Mouse (Mus musculus) E14TG2a.4 (cell line): Measurements from ENCODE around the gene Neil3.

Experiments used
- H3K27me3 ChIP-seq: 2 replicates; pipeline ENCODE4 v1.6.1; 2014; ENCODE audit warnings: low read length, control low read depth; ENCODE audit not compliant: insufficient read depth
- H3K36me3 ChIP-seq: 2 replicates; pipeline ENCODE4 v1.6.1; 2014; ENCODE audit warnings: low read length, control low read depth; ENCODE audit not compliant: insufficient read depth
- H3K4me1 ChIP-seq: replicated peaks from 2 replicates; pipeline ENCODE4 v1.6.1; 2014; ENCODE audit warnings: low read depth, low read length, control low read depth
- H3K4me3 ChIP-seq: replicated peaks from 2 replicates; pipeline ENCODE4 v1.5.1; 2014; ENCODE audit warnings: mild to moderate bottlenecking, low read length
- H3K9me3 ChIP-seq: 2 replicates; pipeline ENCODE4 v1.6.1; 2014; ENCODE audit warnings: low read length, control low read depth
- CTCF ChIP-seq: conservative IDR thresholded peaks from 2 replicates; pipeline ENCODE4 v1.5.1; 2014; ENCODE audit warnings: low read length
- NANOG ChIP-seq: IDR thresholded peaks from 2 replicates; pipeline ENCODE4 v1.6.1; 2014; ENCODE audit warnings: borderline replicate concordance, low read length, mixed read lengths
- POU5F1 ChIP-seq: IDR thresholded peaks from 2 replicates; pipeline ENCODE4 v1.6.1; 2014; ENCODE audit warnings: low read length, borderline replicate concordance

Neil3 gene

GRCm38 (mm10) chr8:53613577-53614287, 25.1 kb downstream of the Neil3 start:
- Histone ChIP-seq H3K27me3 (no peaks in the 10 kb centered on the region), H3K9me3 (no peaks in the 10 kb centered on the region), H3K4me1 (no peaks in the 10 kb centered on the region), H3K4me3 (no peak overlapping the region), H3K36me3 (no peaks in the 10 kb centered on the region)
- TF ChIP-seq NANOG, result no peak
- TF ChIP-seq CTCF, result no peak
- TF ChIP-seq POU5F1, result no peak

DNA sequence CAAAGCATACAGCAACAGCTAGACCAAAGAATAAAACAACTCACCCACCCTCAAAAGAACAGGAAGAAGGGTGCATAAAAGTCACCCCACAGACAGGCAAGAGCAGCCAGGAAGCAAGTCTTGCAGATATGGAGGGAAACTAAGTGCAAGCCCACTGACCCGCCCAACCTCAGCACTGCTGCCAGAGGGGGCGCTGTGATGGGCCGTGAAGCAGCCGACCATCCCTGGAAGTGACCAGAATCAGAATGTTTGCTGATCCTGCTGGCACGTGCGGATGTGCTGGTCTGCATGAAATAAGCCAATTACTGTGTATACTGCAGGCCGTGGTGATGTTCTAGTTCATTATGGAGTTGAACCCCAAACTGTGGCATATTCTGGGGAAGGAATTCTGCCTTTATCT, 26.6 kb downstream of the Neil3 start:
- Histone ChIP-seq H3K4me1 (no peaks in the 10 kb centered on the region), H3K9me3 (no peaks in the 10 kb centered on the region), H3K4me3 (no peak overlapping the region), H3K36me3 (no peaks in the 10 kb centered on the region), H3K27me3 (no peaks in the 10 kb centered on the region)
- TF ChIP-seq NANOG (no peak), CTCF (peak; percentile 51), POU5F1 (no peak)

DNA sequence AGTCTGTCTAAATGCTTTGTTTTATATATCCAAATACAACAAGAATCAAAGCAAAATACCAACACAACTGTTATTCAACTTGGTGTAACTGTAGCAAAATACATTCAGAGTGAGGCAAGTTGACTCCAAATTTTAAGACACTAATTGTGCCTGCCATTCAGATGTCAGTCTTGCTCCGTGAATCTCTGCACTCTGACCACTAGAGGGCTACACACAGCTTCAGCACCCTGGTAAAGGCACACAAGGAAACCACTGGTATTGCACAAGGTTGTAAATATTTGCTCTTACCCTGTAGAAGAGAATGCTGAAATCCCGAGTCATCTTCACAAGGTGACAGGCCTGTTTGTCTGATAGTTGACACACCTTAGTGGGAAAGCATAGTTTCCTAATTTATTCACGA, 31.8 kb downstream of the Neil3 start:
- H3K9me3 ChIP-seq, result no peaks in the 10 kb centered on the region
- H3K36me3 ChIP-seq, result no peaks in the 10 kb centered on the region
- no peaks in the 10 kb centered on the region for H3K4me1 ChIP-seq
- TF ChIP-seq CTCF, result peak; percentile 78
- no peak for TF ChIP-seq NANOG
- TF ChIP-seq POU5F1, result no peak
- H3K27me3 ChIP-seq, result no peaks in the 10 kb centered on the region
- H3K4me3 ChIP-seq, result no peak overlapping the region

DNA sequence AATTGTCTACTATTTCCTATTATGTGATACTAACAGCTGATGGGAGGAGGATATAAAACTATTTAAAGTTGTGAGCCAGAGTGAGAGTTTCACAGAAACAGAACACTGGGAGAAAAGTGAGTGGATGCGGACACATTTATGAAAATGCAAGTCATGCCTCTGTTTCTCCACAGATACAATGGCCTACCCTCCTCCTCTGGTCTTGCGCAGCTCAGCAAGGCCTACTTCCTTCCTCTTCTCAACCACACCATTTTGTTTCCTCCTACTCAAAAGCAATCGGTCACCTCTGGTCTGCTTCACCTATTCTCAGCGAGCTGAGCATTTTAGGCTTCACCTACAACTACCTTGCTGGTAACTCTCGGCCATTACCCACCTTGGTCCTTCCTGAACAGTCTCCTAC, 34.0 kb downstream of the Neil3 start:
- Histone ChIP-seq H3K27me3 (no peaks in the 10 kb centered on the region), H3K4me1 (no peaks in the 10 kb centered on the region), H3K4me3 (no peak overlapping the region), H3K36me3 (no peaks in the 10 kb centered on the region), H3K9me3 (no peaks in the 10 kb centered on the region)
- TF ChIP-seq POU5F1 (no peak), CTCF (no peak), NANOG (no peak)

GRCm38 (mm10) chr8:53603672-53604071, 35.2 kb downstream of the Neil3 start:
- no peak for TF ChIP-seq CTCF
- no peak for TF ChIP-seq NANOG
- no peak for TF ChIP-seq POU5F1
- no peak overlapping the region for H3K4me3 ChIP-seq
- H3K4me1 ChIP-seq, result no peaks in the 10 kb centered on the region
- H3K27me3 ChIP-seq, result no peaks in the 10 kb centered on the region
- H3K9me3 ChIP-seq, result no peaks in the 10 kb centered on the region
- no peaks in the 10 kb centered on the region for H3K36me3 ChIP-seq

DNA sequence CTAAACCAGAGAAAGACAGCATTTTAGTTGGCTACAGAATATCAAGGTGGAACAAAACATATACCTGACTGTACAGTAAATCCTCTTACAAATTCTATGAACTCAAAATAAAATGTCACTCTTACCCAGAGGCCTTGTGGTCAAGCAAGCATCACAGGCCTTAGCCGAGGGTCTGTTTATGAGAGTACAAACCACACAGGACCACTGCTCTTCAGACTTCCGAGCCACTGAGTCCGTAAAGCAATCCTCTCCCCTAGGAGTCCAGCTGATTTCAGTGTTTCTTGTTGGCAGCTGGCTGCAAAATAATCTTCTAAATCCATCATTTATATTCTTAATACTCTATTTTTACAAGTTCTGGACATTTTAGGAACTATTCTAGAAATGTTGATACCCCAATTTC, 38.0 kb downstream of the Neil3 start:
- no peaks in the 10 kb centered on the region for H3K27me3 ChIP-seq
- no peak for TF ChIP-seq NANOG
- no peak for TF ChIP-seq POU5F1
- TF ChIP-seq CTCF, result no peak
- H3K36me3 ChIP-seq, result no peaks in the 10 kb centered on the region
- H3K4me1 ChIP-seq, result no peaks in the 10 kb centered on the region
- H3K4me3 ChIP-seq, result no peak overlapping the region
- H3K9me3 ChIP-seq, result no peaks in the 10 kb centered on the region

DNA sequence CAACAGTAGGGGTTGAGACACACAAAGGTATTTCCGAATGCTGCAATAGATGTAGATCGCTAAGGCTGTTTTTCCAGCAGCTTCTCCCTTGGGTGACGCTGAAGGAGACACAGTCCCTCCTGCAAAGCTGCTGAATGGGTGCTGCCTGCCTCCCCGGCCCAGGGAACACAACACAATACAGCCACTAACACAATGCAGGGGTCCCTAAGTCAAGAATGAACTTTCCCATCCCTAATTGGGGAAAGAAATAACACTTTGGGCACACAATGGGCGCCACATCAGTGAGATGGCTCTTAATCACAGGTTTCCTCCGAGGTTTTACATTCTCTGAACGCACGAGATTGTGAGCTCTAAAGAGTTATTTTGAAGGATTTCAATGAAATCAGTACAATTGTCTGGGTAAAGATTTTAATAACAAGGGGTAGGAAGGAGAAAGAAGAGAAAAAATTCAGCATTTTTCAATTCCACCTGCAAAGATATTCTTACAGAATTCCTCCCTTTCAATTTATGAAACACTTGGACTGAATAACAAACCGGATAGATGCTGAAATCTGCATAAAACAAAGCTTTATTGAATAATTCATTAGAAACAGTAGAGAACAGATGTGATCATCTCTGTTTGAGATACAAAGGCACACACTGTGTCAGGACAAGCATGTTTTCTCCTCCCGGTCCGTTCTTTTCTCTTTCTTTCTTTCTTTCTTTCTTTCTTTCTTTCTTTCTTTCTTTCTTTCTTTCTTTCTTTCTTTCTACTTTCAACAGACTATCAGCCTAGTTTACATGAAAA, 38.6 kb downstream of the Neil3 start:
- Histone ChIP-seq H3K4me3 (no peak overlapping the region), H3K27me3 (no peaks in the 10 kb centered on the region), H3K36me3 (no peaks in the 10 kb centered on the region), H3K9me3 (no peaks in the 10 kb centered on the region), H3K4me1 (no peaks in the 10 kb centered on the region)
- TF ChIP-seq NANOG, result no peak
- no peak for TF ChIP-seq CTCF
- TF ChIP-seq POU5F1, result no peak

DNA sequence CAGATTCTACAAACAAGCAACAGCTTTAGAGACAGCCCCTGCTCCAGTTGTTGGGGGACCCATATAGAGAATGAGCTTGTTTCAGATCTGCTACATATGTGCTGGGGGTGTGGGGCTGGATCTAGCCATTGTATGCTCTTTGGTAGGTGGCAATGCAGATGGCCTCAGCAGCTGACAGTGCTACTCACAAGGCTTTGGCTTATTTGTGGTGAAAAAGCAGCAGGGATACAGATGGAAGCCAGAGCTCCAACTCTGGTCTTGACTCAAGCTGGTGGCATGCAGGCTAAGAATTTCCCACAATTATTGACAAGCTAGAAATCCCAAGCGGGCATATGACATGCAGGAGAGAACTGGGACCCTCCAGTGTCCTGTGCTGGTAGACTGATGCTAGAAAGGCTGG, 40.8 kb downstream of the Neil3 start:
- Histone ChIP-seq H3K27me3 (no peaks in the 10 kb centered on the region), H3K4me1 (no peaks in the 10 kb centered on the region), H3K4me3 (no peak overlapping the region), H3K36me3 (no peaks in the 10 kb centered on the region), H3K9me3 (no peaks in the 10 kb centered on the region)
- TF ChIP-seq NANOG (no peak), POU5F1 (no peak), CTCF (no peak)
